Mouse (Mus musculus) lung, adult 2 months (tissue): Measurements from ENCODE around the gene Pik3r6.

ENCODE experiments used
- CTCF ChIP-seq: fragments of 200-500 bp; IDR thresholded peaks from 2 replicates; pipeline ENCODE4 v1.5.1; 2011; ENCODE audit warnings: mild to moderate bottlenecking, low read length, control low read depth; ENCODE audit not compliant: insufficient read depth
- POLR2A ChIP-seq: fragments of 200-500 bp; IDR thresholded peaks from 2 replicates; pipeline ENCODE4 v1.6.1; 2011; ENCODE audit warnings: low read depth, mild to moderate bottlenecking, control low read depth, low read length, borderline replicate concordance; ENCODE audit errors: extremely low read depth

- TF ChIP-seq POLR2A (no peak), CTCF (no peak)
These were observed 33.6 kb downstream of the Pik3r6 start for GRCm38 (mm10) chr11:68536465-68536864.
